Mouse (Mus musculus): ENCODE data around the gene Phactr2.

- TF ChIP-seq CTCF (IDR thresholded peaks at IDR 0.05; ENCODE audit: extremely low read depth, insufficient read depth, low read length), result no peak
- no peak for TF ChIP-seq POLR2A (IDR thresholded peaks at IDR 0.05; ENCODE audit: extremely low read depth, insufficient read depth, low read length)
Observed at GRCm38 (mm10) chr10:13280298-13280853, 193.8 kb downstream of the Phactr2 start.

Measured in cortical plate, adult 2 months (tissue).